14 mouse cellular contexts compared by ENCODE assay signal in genomic region chr6:21719121-21719520, GRCm38 (mm10).
"Had no signal": no experiment of that assay in that cellular context is flagged by ENCODE, and none has a peak within 500 bp of the region (broad histone marks: within the 10 kb centered on the region; RNA-seq: fewer than 3 reads in every experiment).

No protein-coding gene starts in this region.

- H3K9me3 ChIP-seq: limb, embryonic 12.5 days; liver, embryonic 13.5 days; lung, embryonic 15.5 days; midbrain, embryonic 12.5 days; neural tube, embryonic 15.5 days had no signal

- H3K27ac ChIP-seq: kidney, postnatal 0 days; layer of hippocampus, adult 2 months; limb, embryonic 12.5 days; liver, embryonic 13.5 days; lung, embryonic 15.5 days; midbrain, embryonic 12.5 days; neural tube, embryonic 15.5 days had no signal

- H3K4me1 ChIP-seq: limb, embryonic 12.5 days; liver, embryonic 13.5 days; lung, embryonic 15.5 days; midbrain, embryonic 12.5 days; neural tube, embryonic 15.5 days had no signal

- H3K36me3 ChIP-seq: limb, embryonic 12.5 days; liver, embryonic 13.5 days; lung, embryonic 15.5 days; midbrain, embryonic 12.5 days; neural tube, embryonic 15.5 days had no signal

- DNase-seq: kidney, postnatal 36 days; liver; liver, embryonic 13.5 days; liver, postnatal 0 days; right cerebral cortex, adult 18-20 months; thymus, adult 18-20 months; thymus, postnatal 14 days had no signal

- H3K27me3 ChIP-seq: limb, embryonic 12.5 days; liver, embryonic 13.5 days; lung, embryonic 15.5 days; midbrain, embryonic 12.5 days; neural tube, embryonic 15.5 days had no signal

- H3K9ac ChIP-seq: limb, embryonic 12.5 days; liver, embryonic 13.5 days; liver, postnatal 0 days; lung, embryonic 15.5 days; midbrain, embryonic 12.5 days; neural tube, embryonic 15.5 days had no signal

- ATAC-seq: liver, postnatal 0 days had no signal

- H3K4me3 ChIP-seq: layer of hippocampus, adult 2 months; limb, embryonic 12.5 days; liver, embryonic 13.5 days; lung, embryonic 15.5 days; midbrain, embryonic 12.5 days; myocyte; neural tube, embryonic 15.5 days had no signal

- H3K4me2 ChIP-seq: limb, embryonic 12.5 days; liver, embryonic 13.5 days; lung, embryonic 15.5 days; midbrain, embryonic 12.5 days; neural tube, embryonic 15.5 days had no signal
